Mouse (Mus musculus) G1E-ER4 (cell line): ENCODE data around the gene Tspan9. TPM values are rescaled to one million over a fixed set of nuclear protein-coding genes. Genes with fewer than 3 reads are reported as not detected.

Experiments used
- GATA1 ChIP-seq: IDR thresholded peaks from one replicate; pipeline ENCODE4 v1.8.0; 2012; ENCODE audit warnings: low read length, inconsistent platforms
- polyA plus RNA-seq: library from polyadenylated mRNA; stranded (reverse); fragments of >175 nt; gene quantifications from 2 replicates; pipeline ENCODE4 v1.2.3, GENCODE M21; 2012

The Tspan9 gene
- polyA plus RNA-seq, 1 experiment: not detected

DNA sequence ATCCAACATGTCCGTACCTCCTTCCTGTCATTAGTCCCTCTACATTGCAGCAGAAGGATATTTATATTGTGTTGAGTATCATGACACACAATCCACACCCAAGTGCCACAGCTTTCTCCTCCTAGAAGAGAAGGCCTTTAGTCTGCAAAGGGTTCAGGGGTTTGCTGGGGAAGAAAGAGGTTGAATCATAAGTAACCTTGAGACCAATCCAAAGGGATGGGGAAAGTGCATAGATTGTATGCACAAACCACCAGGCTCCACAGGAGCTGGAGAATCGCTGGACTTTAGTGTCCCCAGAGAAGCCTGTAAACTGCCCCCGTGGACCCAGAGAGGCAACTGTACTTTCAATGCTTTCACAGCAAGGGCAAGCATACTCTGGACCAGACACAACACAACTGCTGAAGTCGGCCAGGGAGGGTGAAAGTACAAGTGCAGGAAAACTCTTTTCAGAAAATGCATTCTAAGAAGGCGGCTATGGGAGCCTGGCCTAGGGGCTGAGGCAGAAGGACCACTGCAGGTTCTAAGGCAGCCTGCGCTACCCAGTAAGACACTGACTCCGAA is 24.6 kb downstream of the Tspan9 start:
- no peak for TF ChIP-seq GATA1

GRCm38 (mm10) chr6:128116836-128117542 is 26.4 kb downstream of the Tspan9 start:
- no peak for TF ChIP-seq GATA1

DNA sequence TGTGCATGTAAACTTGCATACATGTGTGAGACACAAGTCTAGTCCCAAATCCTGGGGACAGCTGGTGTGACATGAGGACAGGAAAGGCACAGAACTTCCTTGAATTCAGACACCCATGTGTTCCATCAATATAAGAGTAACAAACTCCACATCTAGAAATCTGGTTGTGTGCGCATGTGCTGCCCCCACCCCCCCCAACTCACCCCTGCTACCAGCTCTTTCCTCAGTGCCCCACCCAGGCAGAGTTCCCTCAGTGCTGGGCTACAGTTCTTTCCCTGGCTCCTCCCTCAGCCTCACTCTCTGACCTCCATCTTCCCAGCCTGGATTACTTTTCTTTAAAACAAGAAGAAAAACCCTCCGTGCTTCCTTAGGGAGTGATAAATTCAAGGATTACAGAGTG is 27.1 kb downstream of the Tspan9 start:
- no peak for TF ChIP-seq GATA1

- TF ChIP-seq GATA1: no peak
Observed at GRCm38 (mm10) chr6:128115121-128115520, 28.3 kb downstream of the Tspan9 start.

DNA sequence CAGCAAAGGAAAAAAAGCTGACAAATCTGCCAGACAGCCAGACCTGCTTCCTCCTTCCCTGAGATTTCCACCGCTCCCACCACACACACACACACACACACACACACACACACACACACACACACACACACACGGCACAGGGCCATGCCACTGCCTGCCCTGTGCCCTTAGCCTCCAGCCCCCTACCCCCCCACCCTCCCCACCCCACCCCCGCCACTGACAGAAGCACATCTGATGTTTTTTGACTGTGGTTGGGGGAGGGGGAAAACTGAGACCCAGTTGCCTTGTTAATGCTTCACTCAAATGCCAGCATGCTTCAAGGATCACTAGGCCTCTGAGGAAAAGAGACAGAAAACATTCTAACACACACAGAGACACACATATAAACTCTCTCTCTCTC is 30.8 kb downstream of the Tspan9 start:
- no peak for TF ChIP-seq GATA1

GRCm38 (mm10) chr6:128111784-128112183 is 31.6 kb downstream of the Tspan9 start:
- no peak for TF ChIP-seq GATA1

GRCm38 (mm10) chr6:128108324-128109035 is 34.9 kb downstream of the Tspan9 start:
- TF ChIP-seq GATA1: no peak

DNA sequence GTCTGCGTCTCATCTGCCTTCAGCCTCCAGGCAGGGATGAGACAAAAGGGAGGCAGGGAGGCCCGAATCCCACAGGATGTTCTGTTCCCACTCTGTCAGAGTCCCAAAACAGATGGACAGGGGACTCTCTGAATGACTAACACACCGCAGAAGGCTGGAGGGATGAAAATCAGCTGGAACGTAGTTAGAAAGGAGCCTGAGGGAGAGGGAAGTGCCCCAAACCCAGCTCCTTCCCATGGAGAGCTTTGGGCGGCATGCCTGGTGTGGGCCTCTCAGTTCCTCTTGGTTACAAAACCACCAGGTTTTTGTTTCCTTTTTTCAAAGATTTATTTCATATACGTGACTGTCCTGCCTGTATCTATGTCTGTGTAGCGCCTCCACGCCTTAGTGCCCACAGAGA is 35.7 kb downstream of the Tspan9 start:
- TF ChIP-seq GATA1: no peak

GRCm38 (mm10) chr6:128106154-128106553 is 37.2 kb downstream of the Tspan9 start:
- no peak for TF ChIP-seq GATA1

- no peak for TF ChIP-seq GATA1
Observed at GRCm38 (mm10) chr6:128104712-128105324, 38.6 kb downstream of the Tspan9 start.

DNA sequence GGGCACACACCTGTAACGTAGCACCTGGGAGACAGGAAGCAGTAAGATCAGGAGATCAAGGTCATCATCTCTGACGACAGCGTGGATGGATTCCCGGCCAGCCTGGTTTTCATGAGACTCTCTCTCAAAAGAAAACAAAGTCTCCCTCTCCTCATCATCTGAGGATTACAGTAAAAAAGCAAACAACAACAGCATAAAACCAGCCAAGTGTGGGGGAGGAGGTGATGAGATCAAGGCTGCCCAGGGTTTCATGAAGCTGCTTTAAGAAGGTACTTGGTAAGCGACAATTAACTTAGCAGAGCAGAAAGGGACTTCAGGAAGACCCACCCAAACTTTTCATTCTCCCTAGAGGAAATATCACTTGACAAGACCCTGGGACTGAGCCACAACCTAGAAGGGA is 39.5 kb downstream of the Tspan9 start:
- no peak for TF ChIP-seq GATA1

DNA sequence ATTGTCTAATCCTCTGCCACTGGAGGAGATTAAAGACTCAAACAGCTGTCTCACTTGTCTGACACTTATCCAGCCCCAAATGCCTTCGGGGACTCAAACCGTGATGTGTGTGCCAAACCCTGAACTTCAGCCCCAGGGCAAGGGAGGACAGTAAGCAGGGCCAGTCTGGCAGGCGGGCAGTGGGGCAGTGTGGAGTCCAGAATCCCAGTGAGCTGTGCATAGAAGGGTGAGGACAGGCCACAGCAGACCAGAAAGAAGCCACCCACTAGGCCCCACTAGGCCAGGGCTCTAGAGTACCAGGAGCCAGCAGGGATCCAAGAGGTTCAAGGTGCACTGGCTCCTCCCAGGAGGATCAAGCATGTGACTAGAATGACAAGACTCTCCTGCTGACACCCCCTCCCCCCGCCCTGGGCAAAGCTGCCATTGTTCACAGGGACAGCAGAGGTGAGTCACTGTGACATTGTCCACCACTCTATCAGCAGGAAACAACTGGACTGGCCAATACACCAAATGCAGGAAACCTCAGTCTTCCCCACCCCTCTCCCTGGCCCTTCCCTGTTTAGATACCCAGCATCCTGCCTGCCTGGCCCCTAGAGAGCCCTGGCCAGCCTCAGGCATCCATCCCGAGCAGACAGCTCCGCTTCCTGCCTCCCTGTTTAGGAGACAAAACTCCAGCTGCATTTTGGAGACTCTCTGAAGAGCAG is 40.9 kb downstream of the Tspan9 start:
- TF ChIP-seq GATA1: no peak

DNA sequence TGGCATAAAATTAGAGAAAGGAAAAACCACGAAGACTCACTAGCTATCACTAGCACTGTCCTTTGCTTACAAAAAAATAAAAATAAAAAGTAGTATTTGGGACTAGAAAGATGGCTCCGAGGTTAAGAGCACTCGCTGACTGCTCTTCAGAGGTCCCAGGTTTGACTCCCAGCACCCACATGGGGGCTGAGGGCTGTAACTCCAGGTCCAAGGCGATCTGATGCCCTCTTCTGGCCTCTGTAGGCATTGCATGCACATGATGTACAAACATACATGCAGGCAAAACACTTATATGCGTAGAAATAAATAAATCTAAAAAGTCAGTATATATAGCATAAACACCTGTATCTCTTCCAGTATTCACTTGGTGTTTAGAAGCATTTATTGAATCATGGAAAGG is 43.5 kb downstream of the Tspan9 start:
- TF ChIP-seq GATA1: no peak

DNA sequence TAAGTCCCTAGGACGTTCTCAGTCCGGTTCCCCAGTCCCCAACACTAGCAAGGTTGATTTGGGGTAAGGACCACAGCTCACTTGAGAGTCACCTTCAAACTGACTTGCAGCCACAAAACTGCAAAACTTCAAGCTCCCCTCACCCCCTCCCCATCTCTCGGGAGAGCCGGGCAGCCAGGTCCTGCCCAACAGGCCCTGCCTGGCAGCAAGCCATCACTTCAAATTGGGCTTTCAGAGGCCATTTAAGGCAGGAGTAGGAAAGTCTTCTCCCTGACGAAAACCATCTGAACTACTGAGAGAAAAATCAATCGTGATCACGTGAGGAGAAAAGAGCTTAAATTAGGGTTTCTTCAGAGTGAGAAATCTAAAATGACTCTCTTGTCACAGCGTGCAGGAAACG is 44.2 kb downstream of the Tspan9 start:
- no peak for TF ChIP-seq GATA1

DNA sequence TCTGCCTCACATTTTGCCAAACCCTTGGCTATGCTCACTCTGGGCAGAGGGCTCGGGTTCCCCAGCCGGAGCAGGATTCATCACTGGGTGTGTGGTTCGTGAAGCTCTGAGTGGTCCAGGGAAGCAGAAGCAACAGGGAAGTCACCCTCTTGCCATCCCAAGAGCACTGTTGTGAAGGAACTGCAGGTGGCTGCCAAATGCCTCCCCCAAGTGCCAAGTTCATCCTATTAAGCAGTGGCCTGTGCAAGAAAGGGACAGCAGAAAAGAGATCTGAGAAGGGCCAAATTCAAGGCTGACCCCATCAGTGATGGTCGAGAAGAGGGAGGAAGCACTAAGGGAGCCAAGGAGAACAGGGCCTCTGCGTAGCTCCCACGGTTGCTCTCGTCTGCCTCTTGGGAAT is 46.9 kb downstream of the Tspan9 start:
- TF ChIP-seq GATA1: no peak

- no peak for TF ChIP-seq GATA1
Observed at GRCm38 (mm10) chr6:128095906-128096305, 47.5 kb downstream of the Tspan9 start.

- no peak for TF ChIP-seq GATA1
Observed at GRCm38 (mm10) chr6:128095131-128095530, 48.3 kb downstream of the Tspan9 start.
